Mouse (Mus musculus) brain, embryonic 14.5 days (tissue): ENCODE measurements around the gene 2410131K14Rik.

Source experiments
- CTCF ChIP-seq: fragments of 200-500 bp; IDR thresholded peaks from 2 replicates; pipeline ENCODE4 v1.5.1; 2012; ENCODE audit warnings: inconsistent platforms, mild to moderate bottlenecking, moderate library complexity, borderline replicate concordance; ENCODE audit not compliant: insufficient read depth, insufficient read length; ENCODE audit errors: extremely low read depth
- POLR2A ChIP-seq: fragments of 200-500 bp; IDR thresholded peaks from 2 replicates; pipeline ENCODE4 v1.6.1; 2012; ENCODE audit warnings: mild to moderate bottlenecking, inconsistent platforms, borderline replicate concordance; ENCODE audit not compliant: poor library complexity, insufficient read depth, insufficient read length, severe bottlenecking; ENCODE audit errors: extremely low read depth

DNA sequence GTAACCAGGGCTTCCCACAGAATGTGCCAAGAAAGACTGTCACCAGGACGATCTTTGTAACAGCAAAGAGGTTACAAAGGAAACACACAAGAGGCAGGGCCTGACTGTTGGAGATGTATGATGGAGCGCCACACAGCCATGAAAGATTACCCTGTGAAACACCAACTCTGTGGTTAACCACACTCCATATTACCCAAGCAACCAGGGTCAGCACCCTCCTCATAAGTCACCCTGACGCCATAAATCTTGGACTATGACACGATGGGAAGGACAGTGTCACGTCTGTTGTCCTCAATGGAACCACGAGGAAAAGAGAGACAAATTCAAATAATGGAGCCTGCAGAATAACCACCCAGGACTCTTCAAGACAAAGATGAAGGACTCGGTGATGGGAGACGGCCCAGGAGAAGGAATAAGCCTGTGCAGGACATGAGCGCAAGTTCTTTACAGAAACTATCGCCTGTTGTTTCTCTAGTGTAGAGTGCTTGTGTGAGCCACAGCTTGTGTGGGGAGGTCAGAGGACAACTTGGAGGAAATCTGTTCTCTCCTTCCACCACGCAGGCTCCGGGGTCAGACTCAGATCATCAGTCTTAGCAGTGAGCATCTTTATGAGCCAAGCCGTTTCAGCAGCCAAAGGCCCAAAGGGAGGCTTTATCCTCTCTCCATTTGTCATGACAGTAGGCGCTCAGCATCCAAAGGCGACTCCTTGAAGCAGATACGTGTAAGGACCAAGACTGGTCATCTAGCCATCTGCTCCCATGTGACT lies 40.2 kb upstream of the 2410131K14Rik start:
- TF ChIP-seq POLR2A (no peak), CTCF (no peak)
